In the genomic region with DNA sequence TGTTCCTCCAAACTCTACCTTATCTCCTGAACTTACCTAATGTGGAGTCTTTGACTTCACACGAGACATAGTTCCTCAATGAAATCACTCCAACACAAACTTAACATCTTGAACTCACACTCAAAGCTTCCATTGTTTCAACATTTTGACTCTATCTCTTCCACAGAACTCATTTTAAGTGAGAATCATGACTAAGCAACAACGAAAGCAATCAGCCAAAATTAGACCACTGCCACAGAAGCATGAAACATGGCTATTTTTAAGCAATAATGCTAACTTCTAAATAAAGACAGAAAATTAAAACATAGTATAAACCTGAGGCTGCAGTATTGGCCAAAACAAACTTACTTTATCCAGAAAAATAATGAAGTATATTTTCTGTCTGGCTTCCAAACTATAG, we compare ENCODE assay signal across 20 mouse cellular contexts.
"Had no signal": no experiment of that assay in that cellular context is flagged by ENCODE, and none has a peak within 500 bp of the region (broad histone marks: within the 10 kb centered on the region; RNA-seq: fewer than 3 reads in every experiment).

No protein-coding gene starts in this region.

- H3K27ac ChIP-seq: lung, embryonic 15.5 days; midbrain, embryonic 10.5 days; midbrain, embryonic 12.5 days; neural tube, embryonic 13.5 days; neural tube, embryonic 15.5 days had no signal

- ATAC-seq: liver, postnatal 0 days; lung, postnatal 0 days; midbrain, embryonic 16.5 days had no signal

- H3K9ac ChIP-seq: liver, postnatal 0 days; lung, embryonic 15.5 days; midbrain, embryonic 12.5 days; neural tube, embryonic 13.5 days; neural tube, embryonic 15.5 days had no signal

- H3K36me3 ChIP-seq: lung, embryonic 15.5 days; midbrain, embryonic 10.5 days; midbrain, embryonic 12.5 days; neural tube, embryonic 13.5 days; neural tube, embryonic 15.5 days had no signal

- H3K4me3 ChIP-seq: lung, embryonic 15.5 days; midbrain, embryonic 10.5 days; midbrain, embryonic 12.5 days; myocyte; neural tube, embryonic 13.5 days; neural tube, embryonic 15.5 days had no signal

- H3K9me3 ChIP-seq: lung, embryonic 15.5 days; midbrain, embryonic 10.5 days; midbrain, embryonic 12.5 days; neural tube, embryonic 13.5 days; neural tube, embryonic 15.5 days had no signal

- DNase-seq: liver, postnatal 0 days; lung, adult 2 months; lung, postnatal 4 days; midbrain, embryonic 14.5 days; retina, postnatal 1 day; right cerebral cortex, adult 18-20 months; right cerebral cortex, postnatal 25 days; right cerebral cortex, postnatal 4 days; spleen, adult 18-20 months; thymus, adult 18-20 months; thymus, postnatal 14 days; thymus, postnatal 36 days had no signal

- H3K27me3 ChIP-seq: lung, embryonic 15.5 days; midbrain, embryonic 12.5 days; neural tube, embryonic 13.5 days; neural tube, embryonic 15.5 days had no signal

- H3K4me1 ChIP-seq: lung, embryonic 15.5 days; midbrain, embryonic 10.5 days; neural tube, embryonic 13.5 days; neural tube, embryonic 15.5 days had no signal

- H3K4me2 ChIP-seq: lung, embryonic 15.5 days; midbrain, embryonic 12.5 days; neural tube, embryonic 13.5 days; neural tube, embryonic 15.5 days had no signal
